Mouse (Mus musculus): ENCODE measurements at regions not wholly inside any gene's neighbourhood (a gene's known extent, or its start where the extent isn't known, plus 50 kb on each side); places are given as distances from the start of the nearest gene placed in this dataset.

GRCm38 (mm10) chr2:169501736-169502340 lies 85.7 kb downstream of the Gm11011 start:
- H3K9me3 ChIP-seq (replicated peaks; ENCODE audit: insufficient read depth, low read length), result no peaks in the 10 kb centered on the region

GRCm38 (mm10) chr2:169495368-169495767 lies 92.2 kb downstream of the Gm11011 start:
- no peak for TF ChIP-seq JUND (IDR thresholded peaks at IDR 0.05; ENCODE audit: low read depth, low read length)
- no peak for TF ChIP-seq POLR2AphosphoS5 (IDR thresholded peaks at IDR 0.05; ENCODE audit: borderline replicate concordance, low read depth, low read length)
- no peak for TF ChIP-seq POLR2A (IDR thresholded peaks at IDR 0.05; ENCODE audit: control insufficient read depth in 1 of 2, insufficient read depth in 1 of 2, low read depth in 1 of 2, low read length in 2 of 2, poor library complexity in 1 of 2)
- TF ChIP-seq USF2 (IDR thresholded peaks at IDR 0.05; ENCODE audit: borderline replicate concordance in 1 of 2, insufficient read depth in 1 of 2, low read depth in 1 of 2, low read length in 2 of 2), result no peak
- no peak for TF ChIP-seq SIN3A (IDR thresholded peaks at IDR 0.05; ENCODE audit: low read length)
- no peak for TF ChIP-seq EP300 (IDR thresholded peaks at IDR 0.05; ENCODE audit: low read depth in 1 of 2, low read length in 2 of 2)
- no peak for TF ChIP-seq USF1 (IDR thresholded peaks at IDR 0.05; ENCODE audit: low read depth, low read length)
- TF ChIP-seq POLR2AphosphoS2 (IDR thresholded peaks at IDR 0.05; ENCODE audit: low read length), result no peak
- TF ChIP-seq CHD1 (IDR thresholded peaks at IDR 0.05; ENCODE audit: low read depth, low read length), result no peak
- Histone ChIP-seq H3K4me1 (ENCODE audit: control insufficient read depth in 1 of 2, insufficient read depth in 2 of 2, low read length in 2 of 2) (no peaks in the 10 kb centered on the region), H3K9ac (ENCODE audit: control insufficient read depth, low read depth, low read length, poor library complexity, severe bottlenecking) (no peak overlapping the region), H3K36me3 (ENCODE audit: control insufficient read depth in 1 of 2, insufficient read depth in 2 of 2, low read length in 2 of 2) (no peaks in the 10 kb centered on the region), H3K9me3 (replicated peaks; ENCODE audit: insufficient read depth, low read length) (no peaks in the 10 kb centered on the region), H3K27me3 (ENCODE audit: control insufficient read depth in 1 of 2, insufficient read depth in 2 of 2, low read length in 2 of 2) (no peaks in the 10 kb centered on the region), H3K27ac (ENCODE audit: control insufficient read depth, low read depth, low read length) (no peak overlapping the region), H3K4me3 (ENCODE audit: control insufficient read depth in 1 of 2, insufficient read depth in 1 of 2, low read depth in 2 of 2, low read length in 2 of 2) (no peak overlapping the region), H3K79me2 (ENCODE audit: control insufficient read depth, insufficient read depth, low read length, poor library complexity) (no peaks in the 10 kb centered on the region)
- no peak for DNase-seq (ENCODE audit: low read depth, low spot score)

More at GRCm38 (mm10) chr2:169501736-169502340, 85.7 kb downstream of the Gm11011 start:
- Histone ChIP-seq H3K4me3 (ENCODE audit: control insufficient read depth in 1 of 2, insufficient read depth in 1 of 2, low read depth in 2 of 2, low read length in 2 of 2) (no peak overlapping the region), H3K4me1 (ENCODE audit: control insufficient read depth in 1 of 2, insufficient read depth in 2 of 2, low read length in 2 of 2) (no peaks in the 10 kb centered on the region), H3K36me3 (ENCODE audit: control insufficient read depth in 1 of 2, insufficient read depth in 2 of 2, low read length in 2 of 2) (no peaks in the 10 kb centered on the region), H3K79me2 (ENCODE audit: control insufficient read depth, insufficient read depth, low read length, poor library complexity) (no peaks in the 10 kb centered on the region), H3K9ac (ENCODE audit: control insufficient read depth, low read depth, low read length, poor library complexity, severe bottlenecking) (no peak overlapping the region), H3K27me3 (ENCODE audit: control insufficient read depth in 1 of 2, insufficient read depth in 2 of 2, low read length in 2 of 2) (no peaks in the 10 kb centered on the region), H3K27ac (ENCODE audit: control insufficient read depth, low read depth, low read length) (no peak overlapping the region)
- no peak for TF ChIP-seq MXI1 (IDR thresholded peaks at IDR 0.05; ENCODE audit: low read depth, low read length)
- no peak for TF ChIP-seq SIN3A (IDR thresholded peaks at IDR 0.05; ENCODE audit: low read length)
- no peak for TF ChIP-seq UBTF (IDR thresholded peaks at IDR 0.05; ENCODE audit: borderline replicate concordance, insufficient read depth, low read depth, low read length)
- TF ChIP-seq GATA1 (IDR thresholded peaks at IDR 0.05; ENCODE audit: low read depth, low read length), result no peak
- TF ChIP-seq ZMIZ1 (IDR thresholded peaks at IDR 0.05; ENCODE audit: low read depth, low read length), result no peak
- TF ChIP-seq ETS1 (IDR thresholded peaks at IDR 0.05; ENCODE audit: low read depth, low read length), result no peak
- TF ChIP-seq CHD2 (IDR thresholded peaks at IDR 0.05; ENCODE audit: low read length), result no peak
- no peak for TF ChIP-seq E2F4 (IDR thresholded peaks at IDR 0.05; ENCODE audit: borderline replicate concordance, low read depth, low read length)
- no peak for TF ChIP-seq USF1 (IDR thresholded peaks at IDR 0.05; ENCODE audit: low read depth, low read length)
- no peak for DNase-seq (ENCODE audit: low read depth, low spot score)

All from MEL (cell line).